Mouse (Mus musculus): ENCODE measurements at regions not wholly inside any gene's neighbourhood (a gene's known extent, or its start where the extent isn't known, plus 50 kb on each side); places are given as distances from the start of the nearest gene placed in this dataset.

DNA sequence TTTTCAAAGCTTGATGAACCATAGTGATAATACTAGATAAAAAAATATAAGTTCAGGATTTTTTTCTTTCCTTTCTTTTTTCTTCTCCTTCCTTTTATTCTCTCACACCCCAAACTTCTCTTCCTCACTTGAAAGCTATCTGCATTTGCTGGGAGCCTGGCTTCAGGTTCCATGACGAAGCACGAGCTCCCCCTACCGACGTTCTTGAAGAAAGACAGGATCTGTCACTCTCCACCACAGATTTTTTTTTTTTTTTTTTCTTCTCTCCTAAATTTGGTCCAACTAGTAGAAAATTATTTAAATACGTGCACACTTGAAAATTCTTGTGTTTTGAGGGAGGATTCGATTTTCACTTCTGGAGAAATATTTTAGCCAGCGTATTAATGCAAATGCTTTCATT lies 1377.8 kb upstream of the Gm7489 start:
- Histone ChIP-seq H3K36me3 (ENCODE audit: insufficient read depth) (no peaks in the 10 kb centered on the region), H3K27ac (ENCODE audit: low read depth) (no peak overlapping the region), H3K4me2 (no peak overlapping the region), H3K9me3 (ENCODE audit: low read depth, low read length) (no peaks in the 10 kb centered on the region), H3K4me3 (ENCODE audit: low read depth, low read length) (no peak overlapping the region), H3K4me1 (ENCODE audit: insufficient read depth) (no peaks in the 10 kb centered on the region), H3K9ac (no peak overlapping the region), H3K27me3 (ENCODE audit: insufficient read depth, low read length) (no peaks in the 10 kb centered on the region)
- ATAC-seq (ENCODE audit: insufficient read depth) (0 out of 2 replicates have a peak, but pooled peaks have one; percentile 44), DNase-seq (peak; percentile 85)
- peak; percentile 73 for TF ChIP-seq CTCF (IDR thresholded peaks at IDR 0.05; ENCODE audit: low read depth)
- 5% methylated on average over 7 of the region's 7 CpGs for WGBS

GRCm38 (mm10) chr15:52508609-52509008 lies 1376.1 kb upstream of the Gm7489 start:
- Histone ChIP-seq H3K9me3 (ENCODE audit: low read depth, low read length) (no peaks in the 10 kb centered on the region), H3K4me2 (no peak overlapping the region), H3K27ac (ENCODE audit: low read depth) (no peak overlapping the region), H3K36me3 (ENCODE audit: insufficient read depth) (no peaks in the 10 kb centered on the region), H3K27me3 (ENCODE audit: insufficient read depth, low read length) (no peaks in the 10 kb centered on the region), H3K4me1 (ENCODE audit: insufficient read depth) (no peaks in the 10 kb centered on the region), H3K9ac (no peak overlapping the region), H3K4me3 (ENCODE audit: low read depth, low read length) (no peak overlapping the region)
- no peak for DNase-seq
- WGBS, result 37% methylated on average over 2 of the region's 2 CpGs
- TF ChIP-seq CTCF (IDR thresholded peaks at IDR 0.05; ENCODE audit: low read depth), result no peak
- no peak for ATAC-seq (ENCODE audit: insufficient read depth)

DNA sequence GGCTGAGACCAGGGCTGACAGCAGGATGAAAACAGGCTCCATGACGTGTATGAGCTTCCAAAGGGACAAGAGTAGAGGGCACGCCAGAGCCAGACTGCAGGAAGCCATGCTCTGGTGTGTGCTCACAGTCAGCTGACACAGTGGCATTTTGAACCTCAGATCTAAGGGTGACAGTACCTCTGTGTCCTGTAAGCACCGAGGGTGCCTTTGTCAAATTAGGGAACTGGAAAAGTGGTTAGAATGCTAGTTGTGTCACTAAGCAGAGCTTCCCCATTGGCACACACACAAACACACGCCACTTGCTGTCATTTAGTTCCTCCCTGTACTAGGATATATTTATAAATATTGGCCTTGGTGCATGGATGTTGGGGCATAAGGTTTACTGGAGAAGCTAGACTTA lies 1374.6 kb upstream of the Gm7489 start:
- no peaks in the 10 kb centered on the region for H3K27me3 ChIP-seq (ENCODE audit: insufficient read depth, low read length)
- H3K36me3 ChIP-seq (ENCODE audit: insufficient read depth), result no peaks in the 10 kb centered on the region
- H3K9me3 ChIP-seq (ENCODE audit: low read depth, low read length), result no peaks in the 10 kb centered on the region
- no peak overlapping the region for H3K27ac ChIP-seq (ENCODE audit: low read depth)
- no peaks in the 10 kb centered on the region for H3K4me1 ChIP-seq (ENCODE audit: insufficient read depth)
- ATAC-seq (ENCODE audit: insufficient read depth) (no peak), DNase-seq (no peak)
- no peak overlapping the region for H3K4me3 ChIP-seq (ENCODE audit: low read depth, low read length)
- no peak overlapping the region for H3K9ac ChIP-seq
- no peak overlapping the region for H3K4me2 ChIP-seq
- WGBS, result 65% methylated on average over 4 of the region's 4 CpGs
- no peak for TF ChIP-seq CTCF (IDR thresholded peaks at IDR 0.05; ENCODE audit: low read depth)

DNA sequence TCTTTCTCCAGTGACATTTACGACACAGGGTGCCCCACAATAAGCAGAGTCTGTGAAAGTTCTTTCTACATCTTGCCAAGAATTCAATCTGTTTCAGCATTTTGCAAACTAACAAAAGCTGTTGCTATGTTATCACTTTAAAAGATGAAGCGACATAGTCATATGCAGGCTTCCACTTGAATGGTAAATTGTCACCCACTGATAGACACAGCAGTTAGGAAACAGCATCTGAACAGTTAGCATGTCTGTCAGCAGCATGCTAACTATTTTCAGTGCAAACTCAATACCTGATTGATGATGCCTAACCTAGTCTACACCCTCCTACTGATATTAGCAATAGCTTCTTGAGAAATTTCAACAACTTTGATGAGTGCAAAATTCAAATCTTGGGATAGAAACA lies 1348.1 kb upstream of the Gm7489 start:
- DNase-seq, result no peak
- no peaks in the 10 kb centered on the region for H3K4me1 ChIP-seq (ENCODE audit: insufficient read depth)
- TF ChIP-seq CTCF (IDR thresholded peaks at IDR 0.05; ENCODE audit: low read depth), result no peak
- ATAC-seq (ENCODE audit: insufficient read depth), result no peak
- H3K36me3 ChIP-seq (ENCODE audit: insufficient read depth), result no peaks in the 10 kb centered on the region
- no peak overlapping the region for H3K4me2 ChIP-seq
- WGBS, result 90% methylated on average over 2 of the region's 2 CpGs
- no peak overlapping the region for H3K4me3 ChIP-seq (ENCODE audit: low read depth, low read length)
- H3K9me3 ChIP-seq (ENCODE audit: low read depth, low read length), result no peaks in the 10 kb centered on the region
- H3K27ac ChIP-seq (ENCODE audit: low read depth), result no peak overlapping the region
- H3K27me3 ChIP-seq (ENCODE audit: insufficient read depth, low read length), result no peaks in the 10 kb centered on the region
- no peak overlapping the region for H3K9ac ChIP-seq

GRCm38 (mm10) chr15:52558682-52559081 lies 1326.0 kb upstream of the Gm7489 start:
- H3K36me3 ChIP-seq (ENCODE audit: insufficient read depth), result no peaks in the 10 kb centered on the region
- H3K27ac ChIP-seq (ENCODE audit: low read depth), result no peak overlapping the region
- no peaks in the 10 kb centered on the region for H3K27me3 ChIP-seq (ENCODE audit: insufficient read depth, low read length)
- H3K4me1 ChIP-seq (ENCODE audit: insufficient read depth), result no peaks in the 10 kb centered on the region
- H3K9me3 ChIP-seq (ENCODE audit: low read depth, low read length), result no peaks in the 10 kb centered on the region
- ATAC-seq (ENCODE audit: insufficient read depth) (no peak), DNase-seq (no peak)
- no peak overlapping the region for H3K4me2 ChIP-seq
- no peak overlapping the region for H3K4me3 ChIP-seq (ENCODE audit: low read depth, low read length)
- TF ChIP-seq CTCF (IDR thresholded peaks at IDR 0.05; ENCODE audit: low read depth), result no peak
- H3K9ac ChIP-seq, result no peak overlapping the region

- DNase-seq (no peak), ATAC-seq (ENCODE audit: insufficient read depth) (no peak)
- no peak overlapping the region for H3K4me3 ChIP-seq (ENCODE audit: low read depth, low read length)
- H3K4me1 ChIP-seq (ENCODE audit: insufficient read depth), result no peaks in the 10 kb centered on the region
- no peak for TF ChIP-seq CTCF (IDR thresholded peaks at IDR 0.05; ENCODE audit: low read depth)
- no peak overlapping the region for H3K27ac ChIP-seq (ENCODE audit: low read depth)
- H3K9me3 ChIP-seq (ENCODE audit: low read depth, low read length), result no peaks in the 10 kb centered on the region
- H3K4me2 ChIP-seq, result no peak overlapping the region
- 91% methylated on average over 1 of the region's 1 CpGs for WGBS
- no peak overlapping the region for H3K9ac ChIP-seq
- no peaks in the 10 kb centered on the region for H3K27me3 ChIP-seq (ENCODE audit: insufficient read depth, low read length)
- H3K36me3 ChIP-seq (ENCODE audit: insufficient read depth), result no peaks in the 10 kb centered on the region
Measured at GRCm38 (mm10) chr15:52564078-52564477, 1320.6 kb upstream of the Gm7489 start.

DNA sequence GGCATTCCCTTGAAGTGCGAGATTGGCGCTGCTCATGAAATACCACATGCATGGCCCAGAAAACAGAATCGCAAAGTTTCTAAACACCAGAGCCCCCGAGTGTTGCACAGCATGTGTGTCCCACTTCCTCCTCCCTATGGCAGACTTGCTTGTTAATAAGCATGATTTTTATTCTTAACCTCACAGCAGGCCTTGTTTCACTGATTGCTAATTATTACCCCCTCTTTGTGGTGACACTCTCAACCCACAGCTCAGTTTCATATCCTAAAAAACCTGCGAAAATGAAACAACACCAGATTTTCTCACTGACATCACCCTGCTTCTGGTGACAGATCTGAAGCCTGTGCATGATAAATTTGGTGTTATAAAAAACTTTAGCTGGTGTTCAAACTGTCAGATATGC lies 1319.3 kb upstream of the Gm7489 start:
- no peaks in the 10 kb centered on the region for H3K36me3 ChIP-seq (ENCODE audit: insufficient read depth)
- H3K9me3 ChIP-seq (ENCODE audit: low read depth, low read length), result no peaks in the 10 kb centered on the region
- H3K4me1 ChIP-seq (ENCODE audit: insufficient read depth), result no peaks in the 10 kb centered on the region
- no peak for TF ChIP-seq CTCF (IDR thresholded peaks at IDR 0.05; ENCODE audit: low read depth)
- H3K4me3 ChIP-seq (ENCODE audit: low read depth, low read length), result no peak overlapping the region
- ATAC-seq (ENCODE audit: insufficient read depth) (no peak), DNase-seq (peak; percentile 1)
- 65% methylated on average over 5 of the region's 5 CpGs for WGBS
- no peak overlapping the region for H3K9ac ChIP-seq
- H3K27me3 ChIP-seq (ENCODE audit: insufficient read depth, low read length), result no peaks in the 10 kb centered on the region
- no peak overlapping the region for H3K4me2 ChIP-seq
- no peak overlapping the region for H3K27ac ChIP-seq (ENCODE audit: low read depth)

DNA sequence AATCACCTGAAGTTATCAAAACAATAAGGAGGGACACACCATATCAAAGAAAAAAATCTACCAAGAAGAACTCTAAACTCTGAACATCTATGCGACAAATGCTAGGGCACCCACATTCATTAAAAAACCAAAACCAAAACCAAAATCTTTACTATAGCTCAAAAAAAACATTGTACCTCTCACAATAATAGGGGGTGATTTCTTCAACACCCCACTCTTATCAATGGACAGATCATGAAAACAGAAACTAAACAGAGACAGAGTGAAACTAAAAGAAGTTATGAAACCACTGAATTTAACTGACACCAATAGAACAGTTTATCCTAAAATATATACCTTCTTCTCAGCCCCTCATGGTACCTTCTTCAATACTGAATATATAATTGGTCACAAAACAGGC lies 1314.5 kb upstream of the Gm7489 start:
- no peak for DNase-seq
- Histone ChIP-seq H3K36me3 (ENCODE audit: insufficient read depth) (no peaks in the 10 kb centered on the region), H3K9me3 (ENCODE audit: low read depth, low read length) (no peaks in the 10 kb centered on the region), H3K27me3 (ENCODE audit: insufficient read depth, low read length) (no peaks in the 10 kb centered on the region), H3K4me2 (no peak overlapping the region), H3K4me3 (ENCODE audit: low read depth, low read length) (no peak overlapping the region), H3K4me1 (ENCODE audit: insufficient read depth) (no peaks in the 10 kb centered on the region), H3K27ac (ENCODE audit: low read depth) (no peak overlapping the region), H3K9ac (no peak overlapping the region)
- ATAC-seq (ENCODE audit: insufficient read depth), result no peak
- WGBS, result 92% methylated on average over 1 of the region's 1 CpGs
- no peak for TF ChIP-seq CTCF (IDR thresholded peaks at IDR 0.05; ENCODE audit: low read depth)

All from lung, embryonic 14.5 days (tissue).